Mouse (Mus musculus) brain, embryonic 14.5 days (tissue): Measurements from ENCODE around the gene Prex1.

Experiments used
- CTCF ChIP-seq: fragments of 200-500 bp; IDR thresholded peaks from 2 replicates; pipeline ENCODE4 v1.5.1; 2012; ENCODE audit warnings: inconsistent platforms, mild to moderate bottlenecking, moderate library complexity, borderline replicate concordance; ENCODE audit not compliant: insufficient read depth, insufficient read length; ENCODE audit errors: extremely low read depth
- POLR2A ChIP-seq: fragments of 200-500 bp; IDR thresholded peaks from 2 replicates; pipeline ENCODE4 v1.6.1; 2012; ENCODE audit warnings: mild to moderate bottlenecking, inconsistent platforms, borderline replicate concordance; ENCODE audit not compliant: poor library complexity, insufficient read depth, insufficient read length, severe bottlenecking; ENCODE audit errors: extremely low read depth

GRCm38 (mm10) chr2:166631621-166632171 lies 81.9 kb downstream of the Prex1 start:
- no peak for TF ChIP-seq CTCF
- no peak for TF ChIP-seq POLR2A
